Mouse (Mus musculus) bone marrow macrophage, adult 2 months (primary cell): ENCODE measurements around the gene Olfr1032. TPM values are rescaled to one million over a fixed set of nuclear protein-coding genes. Genes with fewer than 3 reads are reported as not detected.
"Not testable (repeated sequence)": the region's sequence is repeated elsewhere in the genome, so short reads cannot be mapped to it uniquely, and the experiment has no call there.

Source experiments
- H3K27ac ChIP-seq: 2 replicates; pipeline ENCODE4 v1.5.1; 2012; ENCODE audit warnings: low read depth, low read length; ENCODE audit not compliant: insufficient read depth
- H3K4me1 ChIP-seq: 2 replicates; pipeline ENCODE4 v1.6.1; 2012; ENCODE audit warnings: low read length; ENCODE audit not compliant: control insufficient read depth, insufficient read depth
- H3K4me3 ChIP-seq: 2 replicates; pipeline ENCODE4 v1.5.1; 2012; ENCODE audit warnings: mild to moderate bottlenecking, low read length, moderate library complexity; ENCODE audit not compliant: insufficient read depth
- CTCF ChIP-seq: IDR thresholded peaks from 2 replicates; pipeline ENCODE4 v1.5.1; 2012; ENCODE audit warnings: low read depth, mild to moderate bottlenecking, low read length, moderate library complexity
- POLR2A ChIP-seq: IDR thresholded peaks from 2 replicates; pipeline ENCODE4 v1.6.1; 2012; ENCODE audit warnings: mild to moderate bottlenecking, low read depth, low read length, borderline replicate concordance
- polyA plus RNA-seq: library from polyadenylated mRNA; stranded (reverse); fragments of >200 nt; gene quantifications from 2 replicates; pipeline ENCODE4 v1.2.4, GENCODE M21; 2012; ENCODE audit not compliant: missing spikeins, insufficient read depth, insufficient read length

Gene Olfr1032
- not detected in 2 replicates for polyA plus RNA-seq

DNA sequence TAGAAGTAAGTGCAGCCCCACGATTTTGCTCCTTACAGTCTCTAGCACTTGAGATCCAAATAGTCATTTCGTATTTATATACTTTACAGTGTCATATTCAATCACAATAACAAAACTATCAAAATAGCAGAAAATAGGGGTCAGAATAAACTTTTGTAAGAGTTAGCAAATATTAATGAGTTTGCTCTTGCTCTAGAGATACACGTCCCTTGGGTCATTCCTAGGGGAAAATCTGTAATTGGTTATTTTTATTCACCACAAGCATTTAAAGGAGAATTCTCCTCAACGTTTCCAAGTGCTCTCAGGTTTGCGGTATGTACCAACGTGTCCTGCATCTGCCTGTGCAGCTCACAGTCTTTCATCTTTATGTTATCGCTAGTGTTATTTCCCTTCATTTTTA lies at the start of gene Olfr1032:
Gene Olfr1032 (plus strand): TSS at position 301 of the 400 bp plus-strand sequence.
- Histone ChIP-seq H3K4me1 (no peaks in the 10 kb centered on the region), H3K4me3 (no peak within 1 kb of the TSS), H3K27ac (no peak within 1 kb of the TSS)
- no peak for TF ChIP-seq CTCF
- TF ChIP-seq POLR2A: no peak

DNA sequence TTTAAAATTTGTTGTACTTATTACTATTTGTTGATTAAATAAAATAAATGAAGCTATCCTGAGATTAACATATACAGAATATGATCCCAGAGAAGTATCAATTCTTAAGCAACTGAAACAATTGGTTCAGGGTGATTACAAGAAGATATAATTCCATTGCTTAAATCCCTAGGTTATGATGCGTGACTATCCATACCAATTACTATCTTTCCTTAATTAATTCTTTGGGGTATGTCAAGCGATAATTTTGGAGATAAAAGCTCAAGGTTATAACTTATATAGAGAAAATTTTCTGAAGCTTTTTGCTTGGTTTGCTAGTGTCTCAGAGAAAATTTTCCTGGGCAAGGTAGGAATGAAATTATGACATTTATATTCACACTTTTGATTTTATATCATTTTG lies 31.7 kb upstream of the Olfr1032 start, which contains the start of gene Olfr1029:
Gene Olfr1029 (plus strand): TSS at position 301 of the 400 bp plus-strand sequence.
- no peak within 1 kb of the TSS for H3K27ac ChIP-seq
- H3K4me3 ChIP-seq: no peak within 1 kb of the TSS
- TF ChIP-seq CTCF (no peak), POLR2A (no peak)
- H3K4me1 ChIP-seq: no peaks in the 10 kb centered on the region

DNA sequence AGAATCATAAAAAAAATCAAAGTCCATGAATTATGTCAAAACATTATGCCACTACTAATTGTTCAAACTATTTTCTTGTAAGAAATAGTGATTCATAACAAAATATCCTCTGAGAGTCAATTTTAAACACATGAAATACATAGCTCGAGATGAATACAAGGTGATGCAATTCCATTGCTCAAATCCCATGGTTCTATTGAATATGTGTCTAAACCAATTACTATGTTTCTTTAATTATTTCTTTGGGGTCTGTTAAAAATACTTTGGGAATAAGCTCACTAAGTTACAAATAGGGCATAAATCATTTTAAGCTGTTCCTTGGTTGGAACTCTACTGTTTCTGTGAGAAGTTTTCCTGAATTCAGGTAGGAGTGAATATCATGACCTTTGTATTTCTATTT lies 26.4 kb upstream of the Olfr1032 start, which contains the start of gene Olfr1030:
Gene Olfr1030 (plus strand): TSS at position 301 of the 400 bp plus-strand sequence.
- no peaks in the 10 kb centered on the region for H3K4me1 ChIP-seq
- no peak within 1 kb of the TSS for H3K27ac ChIP-seq
- TF ChIP-seq POLR2A (no peak), CTCF (no peak)
- no peak within 1 kb of the TSS for H3K4me3 ChIP-seq

DNA sequence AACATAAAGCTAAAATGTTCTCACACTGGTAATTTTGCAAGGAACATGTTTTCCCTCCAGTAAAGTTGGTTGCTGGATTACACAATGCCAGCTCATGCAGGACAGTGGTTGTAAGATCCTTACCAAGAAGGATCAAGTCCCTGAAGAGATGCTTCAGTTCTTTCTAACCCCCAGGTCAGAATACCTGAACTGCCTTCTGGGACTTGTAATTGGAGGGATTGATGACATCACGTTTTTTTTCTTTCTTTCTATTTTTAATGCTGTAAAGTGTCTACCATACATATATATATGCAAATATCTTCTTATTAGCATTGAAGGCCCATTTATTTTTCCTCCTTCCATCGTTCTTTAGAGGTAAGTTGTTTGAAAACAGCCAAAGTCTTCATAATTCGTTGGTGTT lies 15.3 kb upstream of the Olfr1032 start, which contains the start of gene Olfr1031:
Gene Olfr1031 (plus strand): TSS at position 301 of the 400 bp plus-strand sequence.
- Histone ChIP-seq H3K27ac (no peak within 1 kb of the TSS), H3K4me1 (no peaks in the 10 kb centered on the region), H3K4me3 (no peak within 1 kb of the TSS)
- TF ChIP-seq POLR2A (no peak), CTCF (no peak)

DNA sequence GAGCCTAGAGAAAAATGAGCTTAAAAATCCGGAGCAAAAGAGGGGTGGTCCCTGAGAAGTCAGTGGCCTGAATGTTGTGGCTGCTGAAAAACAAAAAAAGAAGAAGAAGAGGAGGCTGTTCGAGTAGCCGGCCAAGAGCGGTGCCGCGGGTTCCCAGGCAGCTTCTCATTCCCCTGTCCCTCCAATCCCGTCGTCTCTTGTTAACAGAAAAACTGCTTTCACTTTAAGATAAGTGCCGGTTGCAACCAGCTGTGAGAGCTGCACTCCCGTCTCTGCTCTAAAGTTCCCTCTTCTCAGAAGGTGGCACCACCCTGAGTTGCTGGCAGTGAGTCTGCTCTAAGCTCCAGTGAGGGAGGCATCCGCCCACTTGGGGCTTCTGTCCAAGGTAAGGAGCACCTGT lies 15.1 kb downstream of the Olfr1032 start, which contains the start of gene Olfr1033:
Gene Olfr1033 (plus strand): TSS at position 228 of the 400 bp plus-strand sequence.
- peak within 1 kb of the TSS; percentile 31; the same call in 1 of the 2 replicates for H3K4me3 ChIP-seq
- H3K4me1 ChIP-seq, H3K27ac ChIP-seq: not testable (repeated sequence)

DNA sequence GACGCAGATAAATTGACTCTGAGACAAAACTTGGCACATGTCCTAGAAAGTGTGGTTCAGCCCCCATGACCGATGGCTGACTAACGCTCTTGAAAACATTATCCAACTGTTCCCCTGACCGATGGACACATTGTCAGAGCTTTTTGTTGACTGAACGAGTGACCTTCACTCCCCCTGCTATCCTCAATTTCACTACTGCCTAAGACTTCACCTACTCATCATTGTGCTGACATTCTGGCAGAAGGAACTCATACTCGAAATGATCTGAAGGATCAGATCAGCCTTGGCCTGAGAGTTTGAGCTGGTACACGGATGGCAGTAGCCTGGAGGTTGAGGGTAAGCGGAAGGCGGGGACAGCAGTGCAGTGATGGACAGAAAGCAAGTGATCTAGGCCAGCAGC lies 16.2 kb downstream of the Olfr1032 start:
- not testable (repeated sequence) for H3K4me1 ChIP-seq, H3K27ac ChIP-seq, H3K4me3 ChIP-seq

DNA sequence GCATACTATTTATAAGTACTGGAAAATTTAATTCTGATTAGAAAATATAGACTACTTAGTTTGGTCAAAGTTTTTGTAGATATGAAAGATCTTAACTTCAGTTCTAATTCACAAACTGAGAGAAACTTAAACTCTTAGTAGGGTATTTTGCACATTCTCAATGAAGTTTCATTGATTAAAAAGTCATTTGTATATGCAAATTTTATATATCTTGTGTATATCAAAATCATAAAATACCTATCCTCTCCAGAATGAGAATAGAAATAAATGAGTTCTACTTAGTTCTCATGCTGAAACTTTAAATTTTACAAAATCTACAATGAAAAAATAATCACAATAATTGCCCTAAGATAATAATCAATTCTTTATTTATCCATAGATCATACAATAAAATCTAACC lies 40.2 kb downstream of the Olfr1032 start, which contains the start of gene Olfr1034:
Gene Olfr1034 (plus strand): TSS at position 301 of the 400 bp plus-strand sequence.
- H3K27ac ChIP-seq: no peak within 1 kb of the TSS
- H3K4me1 ChIP-seq: no peaks in the 10 kb centered on the region
- no peak within 1 kb of the TSS for H3K4me3 ChIP-seq
- TF ChIP-seq POLR2A (no peak), CTCF (no peak)

DNA sequence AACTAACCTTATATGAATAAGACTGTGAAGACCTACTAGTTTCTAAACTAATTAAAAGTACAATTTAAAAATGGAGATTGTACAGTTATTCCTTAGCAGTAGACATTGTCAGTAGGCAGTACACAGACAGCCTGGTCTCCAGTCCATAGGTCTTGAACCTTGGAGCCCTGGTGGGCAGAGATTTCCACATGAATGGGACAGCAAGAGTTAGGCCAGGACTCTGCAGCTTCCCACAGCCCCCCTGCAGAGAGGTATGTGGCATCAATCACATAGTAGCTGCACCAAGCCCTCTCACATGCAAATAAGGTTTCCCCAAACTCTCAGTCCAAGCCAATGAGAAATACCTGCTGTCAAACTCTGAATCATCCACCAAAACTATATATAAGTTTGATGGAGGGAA lies 45.4 kb downstream of the Olfr1032 start:
- not testable (repeated sequence) for H3K4me1 ChIP-seq, H3K27ac ChIP-seq

More for the DNA sequence above, 45.4 kb downstream of the Olfr1032 start:
- H3K4me3 ChIP-seq: not testable (repeated sequence)

Other genes with a start within 250 kb of the Olfr1032 start
- gene Olfr1012, start 242.8 kb upstream of the Olfr1032 start, polyA plus RNA-seq: not detected in 2 replicates
- not detected in 2 replicates for gene Olfr1013, start 238.4 kb upstream of the Olfr1032 start, polyA plus RNA-seq
- gene Olfr1014, start 232.8 kb upstream of the Olfr1032 start, polyA plus RNA-seq: not detected in 2 replicates
- not detected in 2 replicates for gene Olfr1015, start 223.5 kb upstream of the Olfr1032 start, polyA plus RNA-seq
- gene Olfr1016, start 203.0 kb upstream of the Olfr1032 start, polyA plus RNA-seq: not detected in 2 replicates
- gene Olfr1018, start 187.1 kb upstream of the Olfr1032 start, polyA plus RNA-seq: not detected in 2 replicates
- gene Olfr1019, start 160.1 kb upstream of the Olfr1032 start, polyA plus RNA-seq: not detected in 2 replicates
- not detected in 2 replicates for gene Olfr1020, start 158.5 kb upstream of the Olfr1032 start, polyA plus RNA-seq
- gene Olfr1022, start 136.9 kb upstream of the Olfr1032 start, polyA plus RNA-seq: not detected in 2 replicates
- not detected in 2 replicates for gene Olfr1023, start 119.9 kb upstream of the Olfr1032 start, polyA plus RNA-seq
- not detected in 2 replicates for gene Olfr1024, start 100.5 kb upstream of the Olfr1032 start, polyA plus RNA-seq
- gene Olfr1025-ps1, start 90.3 kb upstream of the Olfr1032 start, polyA plus RNA-seq: not detected in 2 replicates
- gene Olfr1026, start 84.0 kb upstream of the Olfr1032 start, polyA plus RNA-seq: not detected in 2 replicates
- gene Olfr1028, start 55.1 kb upstream of the Olfr1032 start, polyA plus RNA-seq: not detected in 2 replicates
- not detected in 2 replicates for gene Olfr1029, start 31.6 kb upstream of the Olfr1032 start, polyA plus RNA-seq
- gene Olfr1030, start 26.3 kb upstream of the Olfr1032 start, polyA plus RNA-seq: 0.24 TPM in 1 of 2 replicates, not detected in the other
- gene Olfr1031, start 15.2 kb upstream of the Olfr1032 start, polyA plus RNA-seq: not detected in 2 replicates
- gene Olfr1033, start 15.1 kb downstream of the Olfr1032 start, polyA plus RNA-seq: not detected in 2 replicates
- not detected in 2 replicates for gene Olfr1034, start 40.3 kb downstream of the Olfr1032 start, polyA plus RNA-seq
- not detected in 2 replicates for gene Olfr1036, start 68.5 kb downstream of the Olfr1032 start, polyA plus RNA-seq
- gene Olfr1037, start 81.8 kb downstream of the Olfr1032 start, polyA plus RNA-seq: not detected in 2 replicates
- gene Olfr1039, start 130.4 kb downstream of the Olfr1032 start, polyA plus RNA-seq: not detected in 2 replicates
- not detected in 2 replicates for gene Olfr1040, start 141.2 kb downstream of the Olfr1032 start, polyA plus RNA-seq
- 0.16 TPM in 1 of 2 replicates, not detected in the other for gene Olfr1042, start 156.3 kb downstream of the Olfr1032 start, polyA plus RNA-seq
- gene Olfr1043, start 162.0 kb downstream of the Olfr1032 start, polyA plus RNA-seq: not detected in 2 replicates
- gene Olfr1044, start 172.3 kb downstream of the Olfr1032 start, polyA plus RNA-seq: not detected in 2 replicates
- not detected in 2 replicates for gene Olfr52, start 180.1 kb downstream of the Olfr1032 start, polyA plus RNA-seq
- gene Olfr1045, start 197.5 kb downstream of the Olfr1032 start, polyA plus RNA-seq: not detected in 2 replicates
- gene Olfr1046, start 213.8 kb downstream of the Olfr1032 start, polyA plus RNA-seq: not detected in 2 replicates
- not detected in 2 replicates for gene Olfr1047, start 225.9 kb downstream of the Olfr1032 start, polyA plus RNA-seq
- gene Olfr1048, start 234.7 kb downstream of the Olfr1032 start, polyA plus RNA-seq: not detected in 2 replicates